Mouse (Mus musculus): ENCODE measurements around the gene Fstl5. TPM values are rescaled to one million over a fixed set of nuclear protein-coding genes. Genes with fewer than 3 reads are reported as not detected.

The Fstl5 gene
- total RNA-seq, 1 experiment, result 0.13 TPM

DNA sequence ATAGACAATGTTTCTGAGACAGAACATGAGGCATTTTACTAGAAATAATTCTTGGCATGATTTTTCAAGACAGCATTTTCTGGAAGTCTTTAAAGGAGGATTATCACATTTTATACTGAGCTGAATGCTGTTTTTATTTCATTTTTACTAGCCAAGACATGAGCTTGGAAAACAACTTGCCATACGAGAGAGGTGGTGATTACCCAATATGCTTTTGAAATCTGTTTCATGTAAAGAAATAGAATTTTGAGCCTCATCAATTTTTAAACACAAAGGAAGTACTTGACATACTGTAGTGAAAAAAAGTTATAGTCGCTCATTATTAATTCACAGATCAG, 606.4 kb downstream of the Fstl5 start:
- no peak for DNase-seq (ENCODE audit: low read depth, low spot score)
- in situ Hi-C loops (cut with MboI; ENCODE audit: low sequenced_read_pairs in 2 of 2, unreplicated experiment in 2 of 2), result no loop called here
- Histone ChIP-seq H3K4me1 (ENCODE audit: control insufficient read depth in 2 of 2, insufficient read depth in 2 of 2, low read length in 2 of 2, poor library complexity in 1 of 2) (no peaks in the 10 kb centered on the region), H3K9ac (ENCODE audit: insufficient read depth, low read depth, low read length, poor library complexity, severe bottlenecking) (no peak overlapping the region), H3K9me3 (ENCODE audit: control insufficient read depth, insufficient read depth, low read depth, low read length) (no peaks in the 10 kb centered on the region), H3K4me3 (ENCODE audit: insufficient read depth in 1 of 2, low read depth in 1 of 2, low read length in 2 of 2, poor library complexity in 1 of 2, severe bottlenecking in 1 of 2) (no peak overlapping the region), H3K27ac (ENCODE audit: insufficient read depth, low read depth, low read length, poor library complexity, severe bottlenecking) (no peak overlapping the region), H3K36me3 (ENCODE audit: control insufficient read depth, insufficient read depth, low read length, poor library complexity, severe bottlenecking) (no peaks in the 10 kb centered on the region)
- TF ChIP-seq CHD2 (IDR thresholded peaks at IDR 0.05; ENCODE audit: low read depth, low read length) (no peak), ZC3H11A (IDR thresholded peaks at IDR 0.05; ENCODE audit: borderline replicate concordance, low read depth, low read length) (no peak), MAFK (IDR thresholded peaks at IDR 0.05; ENCODE audit: insufficient read depth, low read depth, low read length) (no peak), ZNF384 (IDR thresholded peaks at IDR 0.05; ENCODE audit: low read depth, low read length) (no peak), HCFC1 (IDR thresholded peaks at IDR 0.05; ENCODE audit: borderline replicate concordance, insufficient read depth, low read length) (no peak)

DNA sequence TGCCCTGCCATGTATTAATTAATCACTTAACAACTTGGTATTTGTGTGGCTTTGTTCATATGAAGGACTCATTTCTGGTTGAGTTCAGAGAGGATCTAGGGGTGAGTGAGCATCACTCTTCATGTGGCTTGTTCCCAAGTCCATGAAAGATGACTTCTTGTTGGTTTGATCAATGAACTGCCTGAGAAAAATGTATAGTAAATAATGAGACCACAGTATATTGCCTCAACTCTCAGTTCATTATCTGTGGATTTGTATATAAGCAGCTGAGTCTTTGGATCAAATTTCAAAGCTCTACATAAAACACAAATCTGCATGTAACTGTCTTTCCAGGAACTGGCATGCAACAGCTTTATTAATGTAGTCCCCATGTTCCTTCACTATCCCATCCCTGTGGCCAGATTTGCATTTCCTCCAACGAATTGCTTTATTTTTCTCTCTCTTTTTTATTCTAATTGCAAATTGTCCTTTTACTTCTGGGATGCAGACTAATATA, 623.1 kb downstream of the Fstl5 start:
- no peak for DNase-seq (ENCODE audit: low read depth, low spot score)
- no peaks in the 10 kb centered on the region for H3K4me1 ChIP-seq (ENCODE audit: control insufficient read depth in 2 of 2, insufficient read depth in 2 of 2, low read length in 2 of 2, poor library complexity in 1 of 2)
- H3K27ac ChIP-seq (ENCODE audit: insufficient read depth, low read depth, low read length, poor library complexity, severe bottlenecking), result no peak overlapping the region
- no peak overlapping the region for H3K4me3 ChIP-seq (ENCODE audit: insufficient read depth in 1 of 2, low read depth in 1 of 2, low read length in 2 of 2, poor library complexity in 1 of 2, severe bottlenecking in 1 of 2)
- no peaks in the 10 kb centered on the region for H3K36me3 ChIP-seq (ENCODE audit: control insufficient read depth, insufficient read depth, low read length, poor library complexity, severe bottlenecking)
- TF ChIP-seq CHD2 (IDR thresholded peaks at IDR 0.05; ENCODE audit: low read depth, low read length) (no peak), MAFK (IDR thresholded peaks at IDR 0.05; ENCODE audit: insufficient read depth, low read depth, low read length) (no peak)
- in situ Hi-C loops (cut with MboI; ENCODE audit: low sequenced_read_pairs in 2 of 2, unreplicated experiment in 2 of 2), result no loop called here
- no peak overlapping the region for H3K9ac ChIP-seq (ENCODE audit: insufficient read depth, low read depth, low read length, poor library complexity, severe bottlenecking)
- no peaks in the 10 kb centered on the region for H3K9me3 ChIP-seq (ENCODE audit: control insufficient read depth, insufficient read depth, low read depth, low read length)

- Histone ChIP-seq H3K4me1 (ENCODE audit: control insufficient read depth in 2 of 2, insufficient read depth in 2 of 2, low read length in 2 of 2, poor library complexity in 1 of 2) (peaks cover 0 to 2% of the 10 kb centered on the region in 2 experiments; a peak in 3 of 4 replicates), H3K9me3 (ENCODE audit: control insufficient read depth, insufficient read depth, low read depth, low read length) (no peaks in the 10 kb centered on the region), H3K4me3 (ENCODE audit: insufficient read depth in 1 of 2, low read depth in 1 of 2, low read length in 2 of 2, poor library complexity in 1 of 2, severe bottlenecking in 1 of 2) (no peak overlapping the region), H3K27ac (ENCODE audit: insufficient read depth, low read depth, low read length, poor library complexity, severe bottlenecking) (no peak overlapping the region), H3K36me3 (ENCODE audit: control insufficient read depth, insufficient read depth, low read length, poor library complexity, severe bottlenecking) (no peaks in the 10 kb centered on the region), H3K9ac (ENCODE audit: insufficient read depth, low read depth, low read length, poor library complexity, severe bottlenecking) (no peak overlapping the region)
- TF ChIP-seq CHD2 (IDR thresholded peaks at IDR 0.05; ENCODE audit: low read depth, low read length) (no peak), ZNF384 (IDR thresholded peaks at IDR 0.05; ENCODE audit: low read depth, low read length) (no peak), MAFK (IDR thresholded peaks at IDR 0.05; ENCODE audit: insufficient read depth, low read depth, low read length) (no peak), HCFC1 (IDR thresholded peaks at IDR 0.05; ENCODE audit: borderline replicate concordance, insufficient read depth, low read length) (no peak), ZC3H11A (IDR thresholded peaks at IDR 0.05; ENCODE audit: borderline replicate concordance, low read depth, low read length) (no peak)
- no peak for DNase-seq (ENCODE audit: low read depth, low spot score)
- in situ Hi-C loops (cut with MboI; ENCODE audit: low sequenced_read_pairs in 2 of 2, unreplicated experiment in 2 of 2), result no loop called here
Observed at GRCm38 (mm10) chr3:76739221-76739620, 665.2 kb downstream of the Fstl5 start.

Other genes starting within 250 kb of the Fstl5 start
- 11.8 and 12.4 TPM in 2 replicates for gene Golim4, start 117.3 kb upstream of the Fstl5 start, total RNA-seq (2012; rRNA removed)

All from ES-E14 (cell line).